Mouse (Mus musculus): ENCODE results near the gene Mdc1.

Mdc1 gene

DNA sequence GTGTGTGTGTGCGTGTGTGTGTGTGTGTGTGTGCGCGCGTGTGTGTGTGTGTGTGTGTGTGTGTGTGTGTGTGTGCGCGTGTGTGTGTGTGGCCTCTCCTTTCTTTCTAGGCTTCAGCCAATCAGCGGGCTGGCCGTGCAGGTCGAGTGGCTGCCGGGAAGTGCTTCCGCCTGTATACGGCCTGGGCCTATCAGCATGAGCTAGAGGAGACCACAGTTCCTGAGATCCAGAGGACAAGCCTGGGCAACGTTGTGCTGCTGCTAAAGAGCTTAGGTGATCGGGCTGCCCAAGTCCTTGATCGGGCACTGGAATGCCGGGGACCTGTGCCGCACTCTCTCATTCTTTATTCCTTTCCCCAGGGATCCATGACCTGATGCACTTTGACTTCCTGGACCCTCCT lies 46.4 kb downstream of the Mdc1 start:
- DNase-seq = no peak

GRCm38 (mm10) chr17:35896781-35897643 lies 55.7 kb downstream of the Mdc1 start, which contains the start of gene 2310061I04Rik:
Gene 2310061I04Rik (minus strand): TSS chr17:35897431.
- peak; percentile 100 for DNase-seq

DNA sequence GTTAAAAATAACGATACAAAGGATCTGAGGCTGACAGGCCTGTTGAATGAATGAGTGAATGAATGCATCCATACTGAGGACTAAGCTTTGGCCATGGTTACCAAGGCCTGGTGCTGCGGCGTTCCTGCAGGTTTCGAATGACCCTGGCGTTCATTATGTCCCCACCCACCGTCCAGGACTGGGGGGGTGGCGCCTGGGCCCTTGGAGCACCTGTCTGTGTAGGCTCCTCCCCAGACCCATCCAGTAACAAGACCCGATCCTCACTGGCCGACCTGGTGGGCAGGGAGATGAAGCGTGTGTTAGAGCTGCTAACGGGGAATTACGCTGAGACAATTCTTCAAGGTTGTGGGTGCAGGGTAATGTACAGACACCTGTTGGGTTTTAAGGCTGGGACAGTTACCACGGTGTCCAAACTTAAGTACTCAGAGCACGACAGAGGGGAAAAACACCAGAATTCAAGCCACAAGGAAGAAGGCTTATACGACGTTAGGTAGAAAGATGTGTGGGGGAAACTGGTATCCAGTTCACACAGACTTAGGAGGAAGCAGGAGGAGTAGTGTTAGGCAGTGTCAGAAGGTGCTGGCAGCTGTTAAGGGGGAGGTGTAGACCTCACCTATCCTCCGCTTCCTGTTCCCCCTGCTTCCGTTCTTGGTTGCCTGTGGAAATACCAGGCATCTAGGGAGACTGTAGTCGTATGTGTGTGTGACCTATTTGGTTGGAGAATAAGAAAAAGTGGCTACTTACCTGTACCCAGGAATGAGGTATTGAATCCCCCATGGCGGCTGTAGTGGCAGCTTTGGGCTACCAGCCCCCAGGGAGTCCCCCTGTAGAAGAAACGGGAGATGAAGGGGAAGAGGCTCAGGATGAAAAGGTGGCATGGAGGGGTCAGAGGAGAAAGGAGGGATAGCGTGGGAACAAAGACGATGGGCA lies 56.6 kb downstream of the Mdc1 start:
- DNase-seq = peak; percentile 94

- DNase-seq = no peak
Observed at GRCm38 (mm10) chr17:35900636-35901035, 59.3 kb downstream of the Mdc1 start.

GRCm38 (mm10) chr17:35903343-35903991 lies 62.2 kb downstream of the Mdc1 start:
- DNase-seq = peak; percentile 94

DNA sequence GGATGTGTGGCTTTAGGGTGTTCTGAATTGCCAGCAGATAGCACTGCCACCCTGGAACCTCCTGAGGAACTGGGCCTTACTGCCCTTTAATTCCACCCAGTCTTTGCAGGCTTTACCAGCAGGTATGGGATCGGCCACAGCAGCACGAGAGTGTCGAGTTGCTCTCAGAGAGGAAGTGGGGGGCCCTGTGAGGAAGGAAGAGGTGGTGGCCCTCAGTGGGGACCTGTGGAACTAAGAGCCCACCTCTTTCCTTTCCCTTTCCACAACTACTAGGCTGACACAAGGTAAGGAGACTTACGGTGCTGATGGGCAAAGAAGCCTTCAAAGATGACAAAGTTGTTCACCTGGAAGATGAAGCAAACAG lies 62.7 kb downstream of the Mdc1 start:
- no peak for DNase-seq

- no peak for DNase-seq
Observed at GRCm38 (mm10) chr17:35905587-35905986, 64.3 kb downstream of the Mdc1 start.

DNA sequence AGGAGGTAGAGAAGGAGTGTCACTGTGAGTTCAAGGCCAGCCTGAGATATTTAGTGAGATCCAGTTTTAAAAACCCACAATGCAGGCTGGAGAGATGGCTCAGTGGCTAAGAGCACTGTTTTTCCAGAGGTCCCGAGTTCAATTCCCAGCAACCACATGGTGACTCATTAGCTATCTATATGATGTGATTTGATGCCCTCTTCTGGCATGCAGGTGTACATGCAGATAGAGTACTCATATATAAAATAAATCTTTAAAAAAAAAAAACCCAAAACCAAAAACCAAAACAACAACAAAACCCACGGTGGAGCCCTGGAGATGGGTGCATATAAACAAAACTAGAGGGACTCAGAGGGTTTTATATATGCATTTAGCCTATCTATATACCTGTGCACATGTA lies 66.3 kb downstream of the Mdc1 start:
- no peak for DNase-seq

Measured in heart, adult 11 months (tissue).